Mouse (Mus musculus): ENCODE measurements around the gene Dscaml1. TPM values are rescaled to one million over a fixed set of nuclear protein-coding genes. Genes with fewer than 3 reads are reported as not detected.
A peak's percentile ranks its signal among the peaks of the same experiment; 100 is the strongest.
"Not testable (repeated sequence)": the region's sequence is repeated elsewhere in the genome, so short reads cannot be mapped to it uniquely, and the experiment has no call there.

The Dscaml1 gene
- polyA plus RNA-seq, 1 experiment from 2014 or later, result 0.86 TPM

- no peaks in the 10 kb centered on the region for H3K27me3 ChIP-seq (replicated peaks; ENCODE audit: control insufficient read depth, insufficient read depth, low read length)
- H3K4me3 ChIP-seq (ENCODE audit: low read depth, low read length), result no peak overlapping the region
- DNase-seq (ENCODE audit: low spot score), result no peak
- peaks cover under 1% of the 10 kb centered on the region; the same call in 1 of the 2 replicates for H3K4me1 ChIP-seq (ENCODE audit: control insufficient read depth, insufficient read depth, low read length)
- no peak overlapping the region for H3K4me2 ChIP-seq (ENCODE audit: low read depth, low read length)
- no peaks in the 10 kb centered on the region for H3K9me3 ChIP-seq (ENCODE audit: control insufficient read depth, low read length)
- ATAC-seq (ENCODE audit: low read depth), result no peak
- H3K36me3 ChIP-seq (ENCODE audit: control insufficient read depth, insufficient read depth, low read length), result no peaks in the 10 kb centered on the region
- H3K27ac ChIP-seq (replicated peaks; ENCODE audit: low read depth, low read length), result no peak overlapping the region
- WGBS, result 53% methylated on average over 7 of the region's 7 CpGs
- H3K9ac ChIP-seq (ENCODE audit: low read depth, low read length), result no peak overlapping the region
These were observed 319.0 kb downstream of the Dscaml1 start for GRCm38 (mm10) chr9:45745451-45745850.

GRCm38 (mm10) chr9:45749917-45750316 is 323.5 kb downstream of the Dscaml1 start:
- Histone ChIP-seq H3K9ac (ENCODE audit: low read depth, low read length) (no peak overlapping the region), H3K9me3 (ENCODE audit: control insufficient read depth, low read length) (no peaks in the 10 kb centered on the region), H3K27ac (replicated peaks; ENCODE audit: low read depth, low read length) (no peak overlapping the region), H3K36me3 (ENCODE audit: control insufficient read depth, insufficient read depth, low read length) (no peaks in the 10 kb centered on the region), H3K4me2 (ENCODE audit: low read depth, low read length) (no peak overlapping the region), H3K4me3 (ENCODE audit: low read depth, low read length) (no peak overlapping the region), H3K27me3 (replicated peaks; ENCODE audit: control insufficient read depth, insufficient read depth, low read length) (no peaks in the 10 kb centered on the region), H3K4me1 (ENCODE audit: control insufficient read depth, insufficient read depth, low read length) (no peaks in the 10 kb centered on the region)
- no peak for DNase-seq (ENCODE audit: low spot score)
- WGBS, result 91% methylated on average over 4 of the region's 4 CpGs
- ATAC-seq (ENCODE audit: low read depth), result no peak

- H3K4me1 ChIP-seq (ENCODE audit: control insufficient read depth, insufficient read depth, low read length), result no peaks in the 10 kb centered on the region
- H3K4me3 ChIP-seq (ENCODE audit: low read depth, low read length), result no peak overlapping the region
- H3K27me3 ChIP-seq (replicated peaks; ENCODE audit: control insufficient read depth, insufficient read depth, low read length), result no peaks in the 10 kb centered on the region
- no peaks in the 10 kb centered on the region for H3K36me3 ChIP-seq (ENCODE audit: control insufficient read depth, insufficient read depth, low read length)
- H3K27ac ChIP-seq (replicated peaks; ENCODE audit: low read depth, low read length), result no peak overlapping the region
- peak; percentile 59 for DNase-seq (ENCODE audit: low spot score)
- no peak overlapping the region for H3K9ac ChIP-seq (ENCODE audit: low read depth, low read length)
- 37% methylated on average over 8 of the region's 8 CpGs for WGBS
- H3K4me2 ChIP-seq (ENCODE audit: low read depth, low read length), result no peak overlapping the region
- peak; percentile 15; the same call in 1 of the 2 replicates for ATAC-seq (ENCODE audit: low read depth)
- H3K9me3 ChIP-seq (ENCODE audit: control insufficient read depth, low read length), result no peaks in the 10 kb centered on the region
These were observed 328.1 kb downstream of the Dscaml1 start for GRCm38 (mm10) chr9:45754452-45755091.

- no peak overlapping the region for H3K4me3 ChIP-seq (ENCODE audit: low read depth, low read length)
- H3K36me3 ChIP-seq (ENCODE audit: control insufficient read depth, insufficient read depth, low read length), result peaks cover 20% of the 10 kb centered on the region; the same call in 1 of the 2 replicates
- H3K4me2 ChIP-seq (ENCODE audit: low read depth, low read length), result no peak overlapping the region
- WGBS, result 70% methylated on average over 6 of the region's 6 CpGs
- H3K27me3 ChIP-seq (replicated peaks; ENCODE audit: control insufficient read depth, insufficient read depth, low read length), result no peaks in the 10 kb centered on the region
- H3K4me1 ChIP-seq (ENCODE audit: control insufficient read depth, insufficient read depth, low read length), result no peaks in the 10 kb centered on the region
- no peak overlapping the region for H3K27ac ChIP-seq (replicated peaks; ENCODE audit: low read depth, low read length)
- ATAC-seq (ENCODE audit: low read depth) (no peak), DNase-seq (ENCODE audit: low spot score) (peak; percentile 27)
- no peaks in the 10 kb centered on the region for H3K9me3 ChIP-seq (ENCODE audit: control insufficient read depth, low read length)
- no peak overlapping the region for H3K9ac ChIP-seq (ENCODE audit: low read depth, low read length)
These were observed 339.8 kb downstream of the Dscaml1 start for GRCm38 (mm10) chr9:45766195-45766594.

GRCm38 (mm10) chr9:45767155-45767554 is 340.7 kb downstream of the Dscaml1 start:
- DNase-seq (ENCODE audit: low spot score), result no peak
- Histone ChIP-seq H3K4me1 (ENCODE audit: control insufficient read depth, insufficient read depth, low read length) (no peaks in the 10 kb centered on the region), H3K4me3 (ENCODE audit: low read depth, low read length) (no peak overlapping the region), H3K9me3 (ENCODE audit: control insufficient read depth, low read length) (no peaks in the 10 kb centered on the region), H3K4me2 (ENCODE audit: low read depth, low read length) (no peak overlapping the region), H3K27ac (replicated peaks; ENCODE audit: low read depth, low read length) (no peak overlapping the region), H3K9ac (ENCODE audit: low read depth, low read length) (no peak overlapping the region), H3K36me3 (ENCODE audit: control insufficient read depth, insufficient read depth, low read length) (peaks cover 26% of the 10 kb centered on the region), H3K27me3 (replicated peaks; ENCODE audit: control insufficient read depth, insufficient read depth, low read length) (no peaks in the 10 kb centered on the region)
- WGBS, result 83% methylated on average over 8 of the region's 8 CpGs
- ATAC-seq (ENCODE audit: low read depth), result no peak

- DNase-seq (ENCODE audit: low spot score), result no peak
- Histone ChIP-seq H3K27ac (replicated peaks; ENCODE audit: low read depth, low read length) (no peak overlapping the region), H3K4me2 (ENCODE audit: low read depth, low read length) (no peak overlapping the region), H3K9ac (ENCODE audit: low read depth, low read length) (no peak overlapping the region), H3K27me3 (replicated peaks; ENCODE audit: control insufficient read depth, insufficient read depth, low read length) (no peaks in the 10 kb centered on the region), H3K4me1 (ENCODE audit: control insufficient read depth, insufficient read depth, low read length) (no peaks in the 10 kb centered on the region), H3K36me3 (ENCODE audit: control insufficient read depth, insufficient read depth, low read length) (peaks cover 34% of the 10 kb centered on the region), H3K9me3 (ENCODE audit: control insufficient read depth, low read length) (no peaks in the 10 kb centered on the region), H3K4me3 (ENCODE audit: low read depth, low read length) (no peak overlapping the region)
- ATAC-seq (ENCODE audit: low read depth), result no peak
- 82% methylated on average over 18 of the region's 18 CpGs for WGBS
These were observed 342.0 kb downstream of the Dscaml1 start for GRCm38 (mm10) chr9:45768421-45768820.

GRCm38 (mm10) chr9:45769596-45769995 is 343.2 kb downstream of the Dscaml1 start:
- 84% methylated on average over 5 of the region's 5 CpGs for WGBS
- H3K4me2 ChIP-seq (ENCODE audit: low read depth, low read length), result no peak overlapping the region
- no peak for DNase-seq (ENCODE audit: low spot score)
- peaks cover 46% of the 10 kb centered on the region for H3K36me3 ChIP-seq (ENCODE audit: control insufficient read depth, insufficient read depth, low read length)
- no peak overlapping the region for H3K27ac ChIP-seq (replicated peaks; ENCODE audit: low read depth, low read length)
- no peaks in the 10 kb centered on the region for H3K9me3 ChIP-seq (ENCODE audit: control insufficient read depth, low read length)
- no peak overlapping the region for H3K4me3 ChIP-seq (ENCODE audit: low read depth, low read length)
- no peaks in the 10 kb centered on the region for H3K27me3 ChIP-seq (replicated peaks; ENCODE audit: control insufficient read depth, insufficient read depth, low read length)
- H3K4me1 ChIP-seq (ENCODE audit: control insufficient read depth, insufficient read depth, low read length), result no peaks in the 10 kb centered on the region
- ATAC-seq (ENCODE audit: low read depth), result no peak
- H3K9ac ChIP-seq (ENCODE audit: low read depth, low read length), result no peak overlapping the region

GRCm38 (mm10) chr9:45774088-45774487 is 347.7 kb downstream of the Dscaml1 start:
- WGBS, result 69% methylated on average over 6 of the region's 6 CpGs
- Histone ChIP-seq H3K36me3 (ENCODE audit: control insufficient read depth, insufficient read depth, low read length) (peaks cover 80% of the 10 kb centered on the region), H3K9me3 (ENCODE audit: control insufficient read depth, low read length) (no peaks in the 10 kb centered on the region), H3K9ac (ENCODE audit: low read depth, low read length) (no peak overlapping the region), H3K27ac (replicated peaks; ENCODE audit: low read depth, low read length) (no peak overlapping the region), H3K4me1 (ENCODE audit: control insufficient read depth, insufficient read depth, low read length) (no peaks in the 10 kb centered on the region), H3K4me3 (ENCODE audit: low read depth, low read length) (no peak overlapping the region), H3K4me2 (ENCODE audit: low read depth, low read length) (no peak overlapping the region), H3K27me3 (replicated peaks; ENCODE audit: control insufficient read depth, insufficient read depth, low read length) (no peaks in the 10 kb centered on the region)
- ATAC-seq (ENCODE audit: low read depth) (no peak), DNase-seq (ENCODE audit: low spot score) (no peak)

GRCm38 (mm10) chr9:45776176-45776575 is 349.7 kb downstream of the Dscaml1 start:
- ATAC-seq (ENCODE audit: low read depth); H3K4me1 ChIP-seq (ENCODE audit: control insufficient read depth, insufficient read depth, low read length); H3K4me2 ChIP-seq (ENCODE audit: low read depth, low read length); H3K27me3 ChIP-seq (replicated peaks; ENCODE audit: control insufficient read depth, insufficient read depth, low read length); H3K4me3 ChIP-seq (ENCODE audit: low read depth, low read length); H3K9me3 ChIP-seq (ENCODE audit: control insufficient read depth, low read length); H3K9ac ChIP-seq (ENCODE audit: low read depth, low read length); H3K27ac ChIP-seq (replicated peaks; ENCODE audit: low read depth, low read length); DNase-seq (ENCODE audit: low spot score): not testable (repeated sequence)
- WGBS, result 89% methylated on average over 2 of the region's 3 CpGs
- peaks cover 67% of the 10 kb centered on the region for H3K36me3 ChIP-seq (ENCODE audit: control insufficient read depth, insufficient read depth, low read length)
